Mouse (Mus musculus) forebrain, embryonic 12.5 days (tissue): ENCODE measurements around the gene Slc30a7. TPM values are rescaled to one million over a fixed set of nuclear protein-coding genes. Genes with fewer than 3 reads are reported as not detected.

Experiments
- ATAC-seq: fragments of 200-750 bp; cut with Nextera tagmentation; 2 replicates; pipeline ENCODE4 v1.8.0; 2017; ENCODE audit warnings: moderate TSS enrichment; ENCODE audit not compliant: low FRiP score
- H3K27ac ChIP-seq: fragments of 300-500 bp; sonication (generic); 2 replicates; pipeline ENCODE4 v1.5.1; 2016; ENCODE audit warnings: mild to moderate bottlenecking
- H3K27me3 ChIP-seq: fragments of 300-500 bp; sonication (generic); 2 replicates; pipeline ENCODE4 v1.6.1; 2016; ENCODE audit warnings: mild to moderate bottlenecking
- H3K36me3 ChIP-seq: fragments of 300-500 bp; sonication (generic); replicated peaks from 2 replicates; pipeline ENCODE4 v1.6.1; 2016; ENCODE audit warnings: mild to moderate bottlenecking
- H3K4me1 ChIP-seq: fragments of 300-500 bp; sonication (generic); 2 replicates; pipeline ENCODE4 v1.6.1; 2016
- H3K4me2 ChIP-seq: fragments of 300-500 bp; sonication (generic); 2 replicates; pipeline ENCODE4 v1.6.1; 2016; ENCODE audit warnings: mild to moderate bottlenecking, moderate library complexity
- H3K4me3 ChIP-seq: fragments of 300-500 bp; sonication (generic); replicated peaks from 2 replicates; pipeline ENCODE4 v1.5.1; 2016; ENCODE audit warnings: mild to moderate bottlenecking
- H3K9ac ChIP-seq: fragments of 300-500 bp; sonication (generic); 2 replicates; pipeline ENCODE4 v1.6.1; 2016; ENCODE audit warnings: mild to moderate bottlenecking
- H3K9me3 ChIP-seq: fragments of 300-500 bp; sonication (generic); 2 replicates; pipeline ENCODE4 v1.6.1; 2016
- WGBS: fragments of 180-500 bp; shearing (Covaris S2); methylation state at CpG from one replicate; pipeline ENCODE4 v1.1.7; 2016; 5-methylcytosine and 5-hydroxymethylcytosine counted together
- polyA plus RNA-seq: library from polyadenylated mRNA; unstranded; fragments of >200 nt; fragmentation: Nextera tagmentation; extraction: Ambion mirVana; gene quantifications from 2 replicates; pipeline ENCODE4 v1.2.1, GENCODE M21; 2016

Gene Slc30a7
- polyA plus RNA-seq, 1 experiment from 2014 or later: 20.3 TPM

DNA sequence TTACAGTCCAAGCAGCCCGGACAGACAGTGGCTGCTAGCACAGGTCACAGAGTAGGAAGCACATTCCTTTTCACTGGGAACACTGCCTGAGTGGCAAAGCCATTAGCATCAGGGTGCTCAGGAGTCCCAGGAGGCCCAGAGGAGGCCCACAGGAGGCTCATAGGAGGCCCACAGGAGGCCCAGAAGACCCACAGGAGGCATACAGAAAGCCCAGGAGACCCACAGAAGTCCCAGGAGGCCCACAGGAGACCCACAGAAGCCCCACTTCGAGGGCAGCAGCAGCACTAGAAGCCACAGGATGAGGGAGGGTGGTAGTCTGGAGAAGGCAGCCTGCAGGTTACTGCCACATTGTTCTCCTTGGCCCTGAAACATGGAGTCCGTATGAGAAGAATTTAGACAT, 54.1 kb downstream of the Slc30a7 start:
- H3K9me3 ChIP-seq: no peaks in the 10 kb centered on the region
- ATAC-seq: no peak
- 68% methylated on average over 3 of the region's 3 CpGs for WGBS
- no peaks in the 10 kb centered on the region for H3K27me3 ChIP-seq
- H3K4me3 ChIP-seq: no peak overlapping the region
- H3K36me3 ChIP-seq: peaks cover 48% of the 10 kb centered on the region
- H3K4me1 ChIP-seq: no peaks in the 10 kb centered on the region
- no peak overlapping the region for H3K9ac ChIP-seq
- 0 out of 2 replicates have a peak overlapping the region, but pooled peaks have one; percentile 46 for H3K27ac ChIP-seq
- H3K4me2 ChIP-seq: no peak overlapping the region

DNA sequence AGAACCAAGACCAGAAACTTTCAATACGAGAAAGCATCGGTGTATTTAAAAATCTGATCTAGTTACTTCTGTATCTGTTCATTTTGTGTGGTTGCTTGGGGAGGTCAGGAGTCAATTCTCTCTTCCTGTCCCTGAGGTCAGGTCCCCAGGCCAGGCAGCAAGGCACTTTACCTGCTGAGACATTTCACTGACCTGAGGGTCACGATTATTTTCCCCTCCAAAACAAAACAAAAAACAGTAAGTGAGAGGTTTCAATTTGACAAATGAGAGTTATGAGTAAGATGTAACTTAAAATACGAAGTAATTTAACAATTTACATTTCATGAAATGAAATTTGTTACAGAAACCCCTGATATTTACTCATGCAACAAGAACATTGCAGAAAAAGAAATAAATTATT, 54.9 kb downstream of the Slc30a7 start:
- no peaks in the 10 kb centered on the region for H3K4me1 ChIP-seq
- 81% methylated on average over 4 of the region's 4 CpGs for WGBS
- no peak for ATAC-seq
- H3K36me3 ChIP-seq: peaks cover 43% of the 10 kb centered on the region
- H3K4me2 ChIP-seq: no peak overlapping the region
- no peaks in the 10 kb centered on the region for H3K27me3 ChIP-seq
- H3K9ac ChIP-seq: no peak overlapping the region
- H3K9me3 ChIP-seq: no peaks in the 10 kb centered on the region
- no peak overlapping the region for H3K4me3 ChIP-seq
- no peak overlapping the region for H3K27ac ChIP-seq

DNA sequence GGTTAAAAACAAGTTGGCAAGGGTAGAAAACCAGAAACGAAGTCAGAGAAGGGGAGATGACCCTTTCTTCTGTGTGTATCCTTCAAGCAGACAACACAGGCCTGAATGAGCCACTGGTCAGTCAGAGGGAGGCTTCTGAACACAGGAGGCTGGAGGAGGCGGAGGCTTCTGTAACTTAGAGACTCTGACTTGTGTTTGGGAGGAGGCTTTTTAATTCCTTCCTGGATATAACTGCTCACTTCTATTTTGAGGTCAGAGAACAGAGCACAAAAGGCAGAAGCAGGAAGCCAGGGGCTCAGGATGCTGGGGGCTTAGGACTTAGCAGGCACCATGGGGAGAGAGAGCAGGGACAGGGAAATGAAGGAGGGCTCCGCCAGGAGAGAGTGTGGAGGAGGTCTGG, 56.0 kb downstream of the Slc30a7 start:
- H3K27ac ChIP-seq: no peak overlapping the region
- H3K9ac ChIP-seq: no peak overlapping the region
- 32% methylated on average over 3 of the region's 3 CpGs for WGBS

DNA sequence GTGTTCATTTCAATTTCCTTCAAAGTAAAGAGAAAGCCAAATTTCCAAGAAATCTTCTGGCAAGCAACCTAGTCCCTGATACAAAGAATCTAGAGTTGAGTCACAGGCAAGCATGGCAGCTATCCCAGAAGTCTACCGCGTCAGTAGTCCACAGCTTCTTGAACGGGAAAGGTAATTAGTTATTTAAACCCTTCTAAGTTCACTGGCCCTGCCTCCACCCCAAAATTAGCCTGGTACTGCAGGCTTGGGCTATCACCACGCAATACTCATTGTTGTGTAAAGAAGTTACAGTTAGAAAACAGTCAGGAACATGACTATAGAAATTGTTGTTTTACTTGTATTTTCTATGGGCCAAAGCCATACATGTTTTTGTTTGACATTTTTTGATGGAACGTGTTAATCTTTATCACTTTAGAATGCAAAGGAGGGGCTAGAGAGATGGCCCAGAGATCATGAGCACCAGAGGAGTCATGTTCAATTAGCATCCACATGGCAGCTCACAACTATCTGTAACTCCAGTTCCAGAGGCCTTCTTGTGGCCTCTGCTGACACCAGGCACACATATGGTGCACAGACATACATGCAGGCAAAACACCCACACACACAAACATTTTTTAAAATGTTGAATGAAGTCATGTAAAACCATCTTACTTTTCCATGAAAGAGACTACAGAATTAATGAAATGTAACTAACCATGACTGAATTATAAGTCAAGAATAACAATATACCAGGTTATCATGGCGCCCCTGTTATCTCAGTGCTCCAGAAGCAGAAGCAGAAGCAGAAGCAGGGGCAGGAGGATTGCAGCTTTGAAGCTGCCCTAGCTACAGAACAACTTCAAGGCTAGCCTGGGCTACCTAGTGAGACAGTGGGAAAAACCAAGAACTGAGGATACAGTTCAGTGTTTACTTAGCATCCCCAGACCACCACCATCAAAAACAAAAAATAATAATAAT, 57.0 kb downstream of the Slc30a7 start:
- H3K4me1 ChIP-seq: no peaks in the 10 kb centered on the region
- H3K9ac ChIP-seq: no peak overlapping the region
- no peaks in the 10 kb centered on the region for H3K9me3 ChIP-seq
- H3K27me3 ChIP-seq: no peaks in the 10 kb centered on the region
- no peak overlapping the region for H3K27ac ChIP-seq
- no peak for ATAC-seq
- peaks cover 41% of the 10 kb centered on the region for H3K36me3 ChIP-seq
- H3K4me2 ChIP-seq: no peak overlapping the region
- 84% methylated on average over 6 of the region's 6 CpGs for WGBS
- no peak overlapping the region for H3K4me3 ChIP-seq

More for the DNA sequence above, 56.0 kb downstream of the Slc30a7 start:
- no peak for ATAC-seq
- Histone ChIP-seq H3K4me3 (no peak overlapping the region), H3K36me3 (peaks cover 47% of the 10 kb centered on the region), H3K27me3 (no peaks in the 10 kb centered on the region), H3K4me1 (no peaks in the 10 kb centered on the region), H3K9me3 (no peaks in the 10 kb centered on the region), H3K4me2 (no peak overlapping the region)

DNA sequence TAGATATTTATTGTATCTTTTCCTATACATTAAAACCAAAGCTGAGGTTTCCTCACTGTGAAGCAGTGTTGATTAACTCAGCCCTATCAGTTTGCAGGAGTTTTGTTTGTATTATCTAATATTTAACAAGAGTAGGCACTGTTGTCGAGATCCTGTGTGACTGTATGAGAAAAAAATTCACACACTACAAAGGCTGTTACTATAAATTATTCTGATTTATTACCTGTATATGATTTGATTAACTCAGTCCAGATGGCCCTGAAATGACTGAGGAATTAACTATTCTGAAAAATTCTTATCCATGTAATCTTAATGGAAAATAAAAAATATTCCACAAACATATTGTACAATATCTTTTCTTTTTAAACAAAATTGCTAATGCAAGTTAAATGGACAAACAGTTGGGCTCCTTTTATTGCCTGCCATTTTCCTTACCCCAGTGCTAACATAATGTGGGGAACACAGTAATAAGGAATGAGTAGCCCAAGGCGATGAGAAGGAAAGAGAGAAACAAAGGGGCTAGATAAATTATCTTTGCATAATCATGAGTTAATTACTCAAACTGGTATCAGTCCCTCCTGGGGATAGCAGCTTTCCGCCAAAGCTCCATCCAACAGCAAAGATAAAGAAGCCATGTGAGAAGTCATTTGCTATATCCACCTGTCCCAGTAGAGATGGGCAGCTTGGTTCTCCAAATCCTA, 57.8 kb downstream of the Slc30a7 start:
- Histone ChIP-seq H3K27ac (no peak overlapping the region), H3K36me3 (peaks cover 45% of the 10 kb centered on the region), H3K4me3 (no peak overlapping the region), H3K27me3 (no peaks in the 10 kb centered on the region), H3K9me3 (no peaks in the 10 kb centered on the region), H3K4me2 (no peak overlapping the region), H3K9ac (no peak overlapping the region), H3K4me1 (no peaks in the 10 kb centered on the region)
- WGBS: 68% methylated on average over 3 of the region's 3 CpGs
- peak; percentile 30; the same call in 1 of the 2 replicates for ATAC-seq

DNA sequence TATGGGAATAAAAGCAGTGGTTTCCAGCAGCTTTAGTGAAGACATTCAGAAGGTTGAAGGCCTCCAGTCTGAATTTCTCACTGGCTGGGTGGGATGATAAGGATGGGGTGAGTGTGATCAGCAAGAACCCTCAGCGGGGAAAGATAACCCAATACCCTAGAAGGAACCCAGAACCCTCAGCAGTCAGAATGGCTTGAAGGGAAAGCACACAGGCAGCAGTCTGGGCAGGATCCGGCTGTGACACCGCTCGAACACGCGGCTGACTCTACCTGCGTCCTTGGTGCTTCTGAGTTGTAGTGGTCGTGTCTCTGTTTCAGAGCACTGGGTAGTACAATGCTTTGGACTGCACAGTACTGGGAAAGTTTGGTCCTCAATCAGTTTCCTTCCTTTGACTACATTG, 60.9 kb downstream of the Slc30a7 start:
- no peak overlapping the region for H3K27ac ChIP-seq
- H3K4me3 ChIP-seq: no peak overlapping the region
- no peak for ATAC-seq
- no peaks in the 10 kb centered on the region for H3K4me1 ChIP-seq
- H3K27me3 ChIP-seq: no peaks in the 10 kb centered on the region
- 95% methylated on average over 8 of the region's 8 CpGs for WGBS
- no peaks in the 10 kb centered on the region for H3K9me3 ChIP-seq
- no peak overlapping the region for H3K4me2 ChIP-seq
- H3K9ac ChIP-seq: no peak overlapping the region
- peaks cover 46% of the 10 kb centered on the region for H3K36me3 ChIP-seq

DNA sequence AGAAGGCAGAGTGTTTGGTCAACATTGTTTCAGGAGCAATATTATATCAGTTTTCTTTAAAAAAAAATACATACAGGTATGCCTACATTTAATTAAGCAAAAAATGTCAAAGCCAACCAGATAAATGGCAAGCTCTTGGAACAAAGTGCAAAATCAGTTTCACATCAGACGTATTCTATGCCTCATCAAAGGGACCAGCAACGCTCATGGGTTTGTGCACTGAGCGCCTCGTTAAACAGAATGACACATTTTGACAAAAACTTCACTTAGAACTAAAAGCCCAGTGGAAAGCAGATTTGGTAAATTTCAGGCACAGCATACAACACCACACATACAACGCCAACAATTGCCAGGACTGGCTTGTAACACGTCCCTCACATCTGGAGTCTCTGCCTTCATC, 62.8 kb downstream of the Slc30a7 start:
- no peak overlapping the region for H3K27ac ChIP-seq
- no peak for ATAC-seq
- WGBS: 71% methylated on average over 6 of the region's 6 CpGs
- H3K27me3 ChIP-seq: no peaks in the 10 kb centered on the region
- H3K9me3 ChIP-seq: no peaks in the 10 kb centered on the region
- H3K4me1 ChIP-seq: no peaks in the 10 kb centered on the region
- peaks cover 38% of the 10 kb centered on the region for H3K36me3 ChIP-seq
- no peak overlapping the region for H3K4me2 ChIP-seq
- no peak overlapping the region for H3K4me3 ChIP-seq
- no peak overlapping the region for H3K9ac ChIP-seq

DNA sequence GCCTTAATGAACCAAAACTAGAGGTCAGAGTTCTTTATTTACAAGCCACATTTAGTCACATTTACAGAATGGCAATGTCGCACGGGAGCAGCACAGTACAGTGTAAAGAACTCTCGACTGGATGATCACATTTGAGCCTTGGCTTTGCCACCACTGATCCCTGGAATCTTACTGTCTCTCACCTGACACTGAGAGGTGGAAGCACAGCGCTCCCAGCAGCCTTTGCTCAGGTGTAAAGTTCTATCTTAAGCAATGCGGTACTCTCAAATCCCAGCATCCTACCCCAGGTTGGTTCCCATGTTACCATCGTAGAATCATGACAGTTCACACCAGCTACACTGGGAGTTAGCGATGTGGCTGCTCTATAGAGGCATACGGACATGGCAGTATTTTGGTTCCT, 65.7 kb downstream of the Slc30a7 start:
- H3K9ac ChIP-seq: no peak overlapping the region
- H3K4me1 ChIP-seq: no peaks in the 10 kb centered on the region
- 91% methylated on average over 8 of the region's 8 CpGs for WGBS
- no peaks in the 10 kb centered on the region for H3K27me3 ChIP-seq
- H3K4me3 ChIP-seq: no peak overlapping the region
- peaks cover 31% of the 10 kb centered on the region for H3K36me3 ChIP-seq
- H3K9me3 ChIP-seq: no peaks in the 10 kb centered on the region
- no peak for ATAC-seq
- H3K4me2 ChIP-seq: no peak overlapping the region
- no peak overlapping the region for H3K27ac ChIP-seq

DNA sequence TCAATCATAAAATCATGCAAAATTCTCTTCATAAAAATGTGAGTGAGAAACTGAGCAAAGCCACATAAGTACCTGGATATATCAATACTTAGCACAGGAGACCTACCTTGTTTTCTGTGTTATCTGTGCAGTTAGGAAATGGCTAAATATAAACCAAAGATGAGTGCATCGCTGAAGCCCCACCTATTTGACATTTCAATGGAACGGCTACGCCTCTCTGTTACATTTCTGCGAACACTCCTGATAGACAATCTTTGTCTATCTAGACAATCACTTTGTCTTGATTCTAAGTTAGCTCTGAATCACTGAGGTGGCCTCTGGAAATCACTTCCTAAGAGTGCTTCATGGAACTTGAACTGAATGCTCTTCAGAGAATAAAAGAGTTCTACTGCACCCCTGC, 66.7 kb downstream of the Slc30a7 start:
- Histone ChIP-seq H3K9me3 (no peaks in the 10 kb centered on the region), H3K27me3 (no peaks in the 10 kb centered on the region), H3K4me1 (no peaks in the 10 kb centered on the region), H3K4me3 (no peak overlapping the region), H3K4me2 (no peak overlapping the region), H3K27ac (no peak overlapping the region), H3K9ac (no peak overlapping the region), H3K36me3 (peaks cover 25% of the 10 kb centered on the region)
- ATAC-seq: no peak
- 93% methylated on average over 4 of the region's 4 CpGs for WGBS

DNA sequence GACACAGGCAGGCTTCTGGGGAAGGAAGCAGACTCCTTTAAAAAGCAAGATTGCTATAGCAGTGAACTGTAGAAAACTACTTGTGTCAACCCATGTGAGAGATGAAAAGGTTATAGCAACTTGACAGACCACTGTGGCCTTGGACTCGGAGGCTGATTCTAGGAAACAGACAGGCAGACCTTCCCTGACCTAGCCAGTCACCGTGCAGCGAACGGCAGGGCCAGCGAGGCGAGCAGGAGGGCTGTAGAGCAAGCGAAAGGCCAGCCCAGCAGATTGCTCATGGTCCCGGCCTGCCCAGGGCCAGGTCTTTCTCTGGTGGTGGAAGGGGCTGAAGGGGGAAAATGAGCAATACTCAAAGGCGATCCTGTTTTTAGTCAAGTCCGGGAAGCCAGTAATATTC, 69.4 kb downstream of the Slc30a7 start:
- no peak for ATAC-seq
- H3K27me3 ChIP-seq: no peaks in the 10 kb centered on the region
- WGBS: 91% methylated on average over 10 of the region's 10 CpGs
- no peaks in the 10 kb centered on the region for H3K4me1 ChIP-seq
- no peak overlapping the region for H3K4me2 ChIP-seq
- H3K36me3 ChIP-seq: peaks cover 9% of the 10 kb centered on the region
- H3K9me3 ChIP-seq: no peaks in the 10 kb centered on the region
- no peak overlapping the region for H3K9ac ChIP-seq
- H3K27ac ChIP-seq: no peak overlapping the region
- H3K4me3 ChIP-seq: no peak overlapping the region

DNA sequence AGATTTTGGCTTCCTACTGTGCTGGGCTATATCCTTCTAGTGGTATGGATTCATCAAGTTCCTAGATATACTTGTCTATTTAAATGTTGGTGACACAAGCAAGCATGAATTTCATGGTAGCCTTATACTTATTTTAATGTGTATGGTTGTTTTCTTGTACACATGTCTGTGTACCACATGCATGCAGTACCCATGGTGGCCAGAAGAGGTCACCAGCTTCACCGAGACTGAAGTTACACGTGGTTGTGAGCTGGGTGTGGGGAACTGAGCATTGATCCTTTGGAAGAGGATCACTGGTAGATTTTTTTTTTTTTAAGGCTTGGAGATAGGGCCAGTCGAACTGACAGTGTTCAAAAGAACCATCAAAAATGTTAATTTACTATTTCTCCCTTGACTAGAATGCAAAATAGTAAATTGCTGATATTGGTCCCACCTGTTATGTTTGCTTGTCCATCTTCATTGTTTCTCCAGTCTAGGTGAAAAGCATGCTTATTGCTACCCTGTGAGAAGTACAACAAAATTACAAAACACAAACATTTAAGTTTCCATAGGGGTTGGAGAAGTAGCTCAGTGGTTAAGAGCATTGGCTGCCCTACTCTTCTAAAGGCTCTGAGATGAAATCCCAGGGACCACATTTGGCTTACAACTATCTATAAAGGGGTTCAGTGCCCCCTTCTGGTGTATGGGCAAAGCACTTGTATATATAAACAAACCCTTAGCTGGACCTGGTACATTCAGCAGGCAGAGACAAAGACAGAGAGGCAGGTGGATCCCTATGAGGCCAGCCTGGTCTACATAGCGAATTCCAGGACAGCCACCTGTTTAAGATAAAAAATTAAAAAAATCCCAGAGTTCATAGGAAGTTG, 70.2 kb downstream of the Slc30a7 start:
- H3K9ac ChIP-seq: no peak overlapping the region
- H3K36me3 ChIP-seq: peaks cover 4% of the 10 kb centered on the region; the same call in 1 of the 2 replicates
- no peaks in the 10 kb centered on the region for H3K9me3 ChIP-seq
- H3K4me2 ChIP-seq: no peak overlapping the region
- H3K27me3 ChIP-seq: no peaks in the 10 kb centered on the region
- ATAC-seq: no peak
- H3K4me3 ChIP-seq: no peak overlapping the region
- no peak overlapping the region for H3K27ac ChIP-seq
- no peaks in the 10 kb centered on the region for H3K4me1 ChIP-seq
- WGBS: 56% methylated on average over 4 of the region's 4 CpGs
